Mouse (Mus musculus) neural tube, embryonic 14.5 days (tissue): Measurements from ENCODE around the gene Rep15. TPM values are rescaled to one million over a fixed set of nuclear protein-coding genes. Genes with fewer than 3 reads are reported as not detected.

Experiments used
- ATAC-seq: fragments of 200-750 bp; cut with Nextera tagmentation; 2 replicates; pipeline ENCODE4 v1.8.0; 2017; ENCODE audit warnings: low read depth, mild to moderate bottlenecking, moderate TSS enrichment, moderate library complexity
- H3K27ac ChIP-seq: fragments of 300-500 bp; sonication (generic); 2 replicates; pipeline ENCODE4 v1.5.1; 2014; ENCODE audit warnings: low read depth, mild to moderate bottlenecking, control low read depth, low read length, moderate library complexity, mixed read lengths
- H3K27me3 ChIP-seq: fragments of 300-500 bp; sonication (generic); 2 replicates; pipeline ENCODE4 v1.6.1; 2014; ENCODE audit warnings: low read length; ENCODE audit not compliant: control insufficient read depth, insufficient read depth
- H3K36me3 ChIP-seq: fragments of 300-500 bp; sonication (generic); 2 replicates; pipeline ENCODE4 v1.6.1; 2014; ENCODE audit warnings: low read length, mixed read lengths; ENCODE audit not compliant: control insufficient read depth, insufficient read depth
- H3K4me1 ChIP-seq: fragments of 300-500 bp; sonication (generic); 2 replicates; pipeline ENCODE4 v1.6.1; 2014; ENCODE audit warnings: low read length; ENCODE audit not compliant: control insufficient read depth, insufficient read depth
- H3K4me2 ChIP-seq: fragments of 300-500 bp; sonication (generic); 2 replicates; pipeline ENCODE4 v1.6.1; 2014; ENCODE audit warnings: mild to moderate bottlenecking, low read depth, low read length, control low read depth
- H3K4me3 ChIP-seq: fragments of 300-500 bp; sonication (generic); 2 replicates; pipeline ENCODE4 v1.5.1; 2014; ENCODE audit warnings: low read depth, low read length, control low read depth, mixed read lengths
- H3K9ac ChIP-seq: fragments of 300-500 bp; sonication (generic); replicated peaks from 2 replicates; pipeline ENCODE4 v1.6.1; 2014; ENCODE audit warnings: low read depth, mild to moderate bottlenecking, control low read depth, low read length, mixed read lengths
- H3K9me3 ChIP-seq: fragments of 300-500 bp; sonication (generic); 2 replicates; pipeline ENCODE4 v1.6.1; 2016; ENCODE audit warnings: low read length; ENCODE audit not compliant: control insufficient read depth
- WGBS: fragments of 180-500 bp; shearing (Covaris S2); extraction: QIAGEN DNeasy Blood & Tissue Kit; methylation state at CpG from one replicate; pipeline ENCODE4 v1.1.7; 2014; 5-methylcytosine and 5-hydroxymethylcytosine counted together
- polyA plus RNA-seq: library from polyadenylated mRNA; unstranded; fragments of >200 nt; fragmentation: Nextera tagmentation; extraction: Ambion mirVana; gene quantifications from 2 replicates; pipeline ENCODE4 v1.2.1, GENCODE M21; 2014

Rep15 gene
- polyA plus RNA-seq, 1 experiment from 2014 or later = 0.60 TPM

GRCm38 (mm10) chr6:147062034-147062433 is 29.6 kb downstream of the Rep15 start:
- Histone ChIP-seq H3K27ac (0 out of 2 replicates have a peak overlapping the region, but pooled peaks have one; percentile 18), H3K9me3 (no peaks in the 10 kb centered on the region), H3K4me2 (no peak overlapping the region; the same call in 1 of the 2 replicates), H3K27me3 (no peaks in the 10 kb centered on the region), H3K9ac (no peak overlapping the region), H3K36me3 (peaks cover 9% of the 10 kb centered on the region; the same call in 1 of the 2 replicates), H3K4me3 (no peak overlapping the region), H3K4me1 (no peaks in the 10 kb centered on the region)
- WGBS = 47% methylated on average over 7 of the region's 7 CpGs
- ATAC-seq = peak; percentile 72

DNA sequence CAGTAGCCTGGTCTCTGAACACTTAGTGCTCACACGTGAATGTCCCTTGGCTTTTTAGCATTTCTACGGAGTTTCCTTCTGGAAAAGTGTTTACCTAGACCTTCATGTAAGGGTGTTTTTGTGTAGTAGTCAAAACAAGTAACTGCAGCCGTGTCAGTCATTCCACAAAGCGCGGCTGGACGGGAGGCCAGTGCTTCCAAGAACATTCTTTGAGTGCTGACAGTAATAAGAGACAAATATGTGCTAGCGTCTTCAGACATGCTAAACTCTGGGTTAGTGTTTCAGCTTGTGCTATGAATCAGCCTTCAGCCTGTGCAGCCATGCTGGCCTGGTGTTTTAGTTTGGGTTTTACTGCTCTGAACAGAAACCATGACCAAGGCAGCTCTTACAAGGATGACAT is 30.3 kb downstream of the Rep15 start:
- Histone ChIP-seq H3K36me3 (peaks cover 12% of the 10 kb centered on the region; the same call in 1 of the 2 replicates), H3K27ac (no peak overlapping the region), H3K4me1 (no peaks in the 10 kb centered on the region), H3K4me3 (no peak overlapping the region), H3K9ac (no peak overlapping the region), H3K4me2 (no peak overlapping the region), H3K9me3 (no peaks in the 10 kb centered on the region), H3K27me3 (no peaks in the 10 kb centered on the region)
- WGBS = 92% methylated on average over 7 of the region's 7 CpGs
- ATAC-seq = no peak

DNA sequence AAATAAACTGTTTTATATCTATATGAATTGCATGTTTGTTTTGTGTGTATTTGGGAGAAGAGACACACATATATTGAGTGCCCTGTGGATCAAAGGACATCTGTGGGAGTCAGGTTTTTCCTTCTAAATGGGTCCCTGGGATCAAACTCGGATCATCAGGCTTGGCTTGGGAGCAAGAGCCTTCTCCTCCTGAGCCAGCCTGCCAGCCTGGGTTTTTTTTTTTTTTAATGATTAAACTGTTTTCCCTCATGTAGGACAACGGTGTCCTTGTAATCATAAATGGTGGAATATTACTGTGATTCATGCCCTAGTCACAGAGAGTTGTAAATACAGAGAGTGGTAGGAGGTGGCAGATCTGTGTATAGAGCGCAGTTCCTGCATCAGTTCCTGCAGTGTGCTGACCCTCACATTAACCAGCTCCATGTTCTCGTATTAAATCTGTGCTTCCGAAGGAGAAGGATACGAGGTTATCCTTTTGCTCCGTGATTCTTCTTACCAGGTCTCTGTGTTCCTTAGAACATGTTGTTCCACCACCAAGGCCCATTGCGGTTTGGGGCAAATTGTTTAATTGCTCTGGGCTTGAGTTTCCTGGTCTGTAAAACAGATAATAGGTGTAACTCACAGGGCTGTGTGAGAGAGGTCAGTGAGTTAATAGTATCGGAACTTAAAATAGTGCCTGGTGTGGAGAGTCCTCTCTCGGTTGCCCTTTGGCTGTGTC is 32.0 kb downstream of the Rep15 start:
- no peak overlapping the region for H3K4me3 ChIP-seq
- H3K9me3 ChIP-seq = no peaks in the 10 kb centered on the region
- H3K9ac ChIP-seq = no peak overlapping the region
- H3K36me3 ChIP-seq = peaks cover 12% of the 10 kb centered on the region; the same call in 1 of the 2 replicates
- no peak for ATAC-seq
- no peak overlapping the region for H3K27ac ChIP-seq
- no peak overlapping the region for H3K4me2 ChIP-seq
- 71% methylated on average over 10 of the region's 10 CpGs for WGBS
- H3K27me3 ChIP-seq = no peaks in the 10 kb centered on the region
- H3K4me1 ChIP-seq = no peaks in the 10 kb centered on the region

GRCm38 (mm10) chr6:147064944-147065261 is 32.5 kb downstream of the Rep15 start:
- Histone ChIP-seq H3K4me3 (no peak overlapping the region), H3K27ac (no peak overlapping the region), H3K9ac (no peak overlapping the region), H3K4me1 (no peaks in the 10 kb centered on the region), H3K9me3 (no peaks in the 10 kb centered on the region), H3K4me2 (no peak overlapping the region), H3K36me3 (peaks cover 12% of the 10 kb centered on the region; the same call in 1 of the 2 replicates), H3K27me3 (no peaks in the 10 kb centered on the region)
- ATAC-seq = no peak
- 61% methylated on average over 6 of the region's 6 CpGs for WGBS

DNA sequence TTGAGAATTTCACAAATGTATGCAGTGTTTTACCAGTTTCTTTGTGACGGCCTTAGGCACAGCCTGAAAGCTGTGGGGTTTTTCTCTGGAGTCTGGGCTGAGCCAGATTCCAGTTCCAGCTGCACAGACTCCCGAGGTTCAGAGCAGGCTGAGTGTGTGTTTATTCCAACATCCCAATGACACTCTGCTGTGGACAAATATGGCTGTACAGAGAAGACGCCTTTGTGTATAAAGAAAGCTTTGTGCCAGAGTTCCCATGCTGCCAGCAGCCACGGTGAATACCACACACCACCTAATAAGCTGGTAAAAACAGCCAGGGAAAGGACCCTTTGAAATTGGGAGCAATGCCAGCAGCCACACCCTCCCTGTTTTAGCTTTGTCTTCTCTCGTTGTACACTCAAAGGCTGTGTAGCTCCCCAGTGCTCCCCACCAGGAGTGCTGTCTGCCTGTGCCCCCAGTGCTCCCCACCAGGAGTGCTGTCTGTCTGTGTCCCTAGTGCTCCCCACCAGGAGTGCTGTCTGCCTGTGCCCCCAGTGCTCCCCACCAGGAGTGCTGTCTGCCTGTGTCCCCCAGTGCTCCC is 43.5 kb downstream of the Rep15 start:
- Histone ChIP-seq H3K4me2 (no peak overlapping the region), H3K27me3 (no peaks in the 10 kb centered on the region), H3K36me3 (no peaks in the 10 kb centered on the region), H3K27ac (no peak overlapping the region), H3K4me1 (no peaks in the 10 kb centered on the region), H3K4me3 (no peak overlapping the region), H3K9ac (no peak overlapping the region), H3K9me3 (no peaks in the 10 kb centered on the region)
- WGBS = 43% methylated on average over 5 of the region's 5 CpGs
- no peak; the same call in 1 of the 2 replicates for ATAC-seq

DNA sequence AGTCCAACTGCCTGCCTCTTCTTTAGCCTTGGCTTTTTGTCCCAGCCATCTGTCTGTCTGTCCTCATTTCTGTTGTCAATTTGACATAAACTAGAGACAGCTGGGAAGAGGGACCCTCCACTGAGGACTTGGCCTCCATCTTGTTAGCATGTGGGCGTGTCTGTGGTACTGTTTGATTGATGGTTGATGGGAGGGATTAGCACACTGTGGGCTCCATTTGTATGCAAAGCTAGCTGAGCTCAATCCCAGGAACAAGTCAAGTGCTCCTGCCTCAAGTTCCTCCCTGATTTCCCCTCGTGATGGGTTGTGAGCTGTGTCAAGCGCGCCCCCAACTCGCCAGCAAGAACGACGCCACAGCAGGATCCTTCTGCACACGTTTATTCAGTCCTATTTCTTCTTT is 44.5 kb downstream of the Rep15 start:
- H3K4me3 ChIP-seq = no peak overlapping the region
- H3K27me3 ChIP-seq = no peaks in the 10 kb centered on the region
- no peak overlapping the region for H3K4me2 ChIP-seq
- no peak overlapping the region for H3K27ac ChIP-seq
- ATAC-seq = no peak
- no peaks in the 10 kb centered on the region for H3K4me1 ChIP-seq
- H3K36me3 ChIP-seq = no peaks in the 10 kb centered on the region
- 70% methylated on average over 8 of the region's 8 CpGs for WGBS
- no peaks in the 10 kb centered on the region for H3K9me3 ChIP-seq
- no peak overlapping the region for H3K9ac ChIP-seq

- H3K4me1 ChIP-seq = no peaks in the 10 kb centered on the region
- H3K27me3 ChIP-seq = no peaks in the 10 kb centered on the region
- no peak for ATAC-seq
- H3K36me3 ChIP-seq = no peaks in the 10 kb centered on the region
- 89% methylated on average over 10 of the region's 10 CpGs for WGBS
- H3K9me3 ChIP-seq = no peaks in the 10 kb centered on the region
- no peak overlapping the region for H3K4me2 ChIP-seq
- H3K4me3 ChIP-seq = no peak overlapping the region
- no peak overlapping the region for H3K27ac ChIP-seq
- no peak overlapping the region for H3K9ac ChIP-seq
These were observed 47.5 kb downstream of the Rep15 start for GRCm38 (mm10) chr6:147079919-147080318.

Other genes starting within 250 kb of the Rep15 start
- 3.2 and 3.7 TPM in 2 replicates for gene Arntl2, start 236.5 kb upstream of the Rep15 start, polyA plus RNA-seq
- not detected in 2 replicates for gene Smco2, start 182.5 kb upstream of the Rep15 start, polyA plus RNA-seq
- gene Ppfibp1, start 144.1 kb upstream of the Rep15 start, polyA plus RNA-seq = 8.5 and 14.7 TPM in 2 replicates
- 0.12 TPM in 1 of 2 replicates, not detected in the other for gene 1700034J05Rik, start 78.2 kb upstream of the Rep15 start, polyA plus RNA-seq
- gene Mrps35, start 10.2 kb downstream of the Rep15 start, polyA plus RNA-seq = 66.2 and 82.3 TPM in 2 replicates
- 0.66 and 1.1 TPM in 2 replicates for gene Mansc4, start 54.4 kb downstream of the Rep15 start, polyA plus RNA-seq
- gene Klhl42, start 58.8 kb downstream of the Rep15 start, polyA plus RNA-seq = 9.7 and 10.3 TPM in 2 replicates
- gene Pthlh, start 231.6 kb downstream of the Rep15 start, polyA plus RNA-seq = 2.6 and 3.2 TPM in 2 replicates